Mouse (Mus musculus): ENCODE data around the gene Fastkd5.
"Not testable (repeated sequence)": the region's sequence is repeated elsewhere in the genome, so short reads cannot be mapped to it uniquely, and the experiment has no call there.

The Fastkd5 gene

DNA sequence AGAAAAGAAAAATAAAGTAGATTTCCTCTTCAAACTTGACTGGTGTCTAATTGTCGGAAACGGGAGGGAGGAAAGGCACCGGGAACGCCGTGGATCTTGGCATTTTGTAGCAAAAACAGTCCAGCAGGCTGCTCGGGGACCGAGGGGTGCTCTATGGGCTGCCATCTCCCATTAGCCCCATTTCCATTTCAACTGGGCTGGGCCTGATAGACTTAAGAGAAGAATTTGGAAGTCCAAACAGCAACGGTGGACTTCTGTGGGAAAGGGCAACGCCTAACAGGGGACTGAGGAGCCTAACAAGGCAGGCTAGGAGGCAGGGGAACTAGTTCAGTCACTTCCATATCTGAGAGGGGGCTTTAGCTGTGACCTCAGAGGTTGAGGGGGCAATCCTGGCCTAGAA lies 52.8 kb downstream of the Fastkd5 start:
- DNase-seq (ENCODE audit: low spot score in 2 of 2): no peak

GRCm38 (mm10) chr2:130576564-130576963 lies 53.3 kb downstream of the Fastkd5 start:
- not testable (repeated sequence) for DNase-seq (ENCODE audit: low spot score in 2 of 2)

DNA sequence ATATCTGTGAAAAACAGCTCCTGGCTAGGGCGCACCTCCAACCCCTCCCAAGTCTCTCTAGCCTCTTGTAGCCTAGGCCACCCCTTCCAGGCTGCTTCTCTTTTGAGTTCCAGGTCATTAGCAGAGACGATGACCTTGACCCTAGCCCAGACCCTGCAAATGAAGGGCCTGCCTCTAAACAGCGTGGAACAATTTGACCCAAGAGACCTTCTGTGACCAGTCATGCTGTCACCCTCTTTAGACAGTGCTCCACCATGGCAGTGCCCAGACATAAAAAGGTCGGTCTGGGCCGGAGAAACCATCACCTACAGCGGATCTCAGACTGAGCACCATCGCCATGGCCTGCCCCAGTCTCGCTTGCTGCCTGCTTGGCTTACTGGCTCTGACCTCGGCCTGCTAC lies 54.0 kb downstream of the Fastkd5 start, which contains the start of gene Oxt:
Gene Oxt (plus strand): TSS at position 301 of the 400 bp plus-strand sequence.
- no peak for DNase-seq (ENCODE audit: low spot score in 2 of 2)

GRCm38 (mm10) chr2:130574960-130575359 lies 54.9 kb downstream of the Fastkd5 start:
- DNase-seq (ENCODE audit: low spot score in 2 of 2): no peak

GRCm38 (mm10) chr2:130569926-130570325 lies 59.9 kb downstream of the Fastkd5 start:
- DNase-seq (ENCODE audit: low spot score in 2 of 2): no peak

DNA sequence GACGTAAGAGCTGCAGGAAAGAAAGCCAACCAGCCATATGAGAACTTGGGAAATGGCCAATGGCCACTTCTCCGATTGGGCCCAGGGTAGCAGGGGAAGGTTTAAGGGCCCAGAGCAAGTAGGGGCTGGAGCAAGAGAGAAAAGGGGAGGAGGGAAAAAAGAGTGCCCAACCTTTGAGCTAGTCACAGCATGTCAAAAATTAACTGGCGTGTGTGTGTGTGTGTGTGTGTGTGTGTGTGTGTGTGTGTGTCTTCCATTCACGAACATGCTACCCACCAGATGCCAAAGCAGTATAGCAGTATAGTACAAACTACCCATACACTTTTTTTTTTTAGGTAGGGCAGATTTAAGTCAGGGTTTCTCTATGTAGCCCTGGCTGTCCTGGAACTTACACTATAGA lies 60.9 kb downstream of the Fastkd5 start:
- DNase-seq (ENCODE audit: low spot score in 2 of 2): no peak

DNA sequence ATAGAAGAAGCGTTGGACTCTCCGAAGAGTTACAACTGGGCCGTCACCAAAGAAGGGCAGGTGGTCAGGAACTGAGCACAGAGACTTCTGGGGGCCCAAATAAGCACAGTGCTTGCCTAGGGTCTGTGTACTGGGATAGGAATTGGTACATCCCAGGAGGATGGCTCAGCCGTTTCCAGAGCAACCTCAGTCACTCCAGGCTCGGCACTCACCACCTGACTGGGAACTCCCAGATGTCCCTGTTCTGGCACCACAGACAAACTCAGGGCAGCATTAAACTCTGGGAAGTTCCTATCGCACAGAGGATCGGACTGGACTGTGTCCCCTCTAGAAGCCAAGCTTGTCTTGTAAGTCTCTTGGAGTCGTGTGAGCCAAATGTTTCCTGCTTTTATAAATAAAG lies 64.8 kb downstream of the Fastkd5 start:
- no peak for DNase-seq (ENCODE audit: low spot score in 2 of 2)

DNA sequence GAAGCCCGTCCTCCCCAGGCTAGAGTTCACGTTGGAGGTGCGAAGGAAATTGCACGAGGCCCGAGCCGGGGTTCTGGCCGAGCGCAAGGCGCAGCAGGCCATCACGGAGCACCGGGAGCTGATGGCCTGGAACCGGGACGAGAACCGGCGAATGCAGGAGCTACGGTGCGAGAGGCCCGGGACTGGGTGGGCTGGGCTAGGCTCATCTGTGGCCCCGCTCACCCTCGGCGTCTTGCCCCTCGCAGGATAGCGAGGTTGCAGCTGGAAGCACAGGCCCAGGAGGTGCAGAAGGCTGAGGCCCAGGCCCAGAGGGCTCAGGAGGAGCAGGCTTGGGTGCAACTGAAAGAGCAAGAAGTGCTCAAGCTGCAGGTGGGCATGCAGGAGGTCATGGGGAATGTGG lies 65.8 kb downstream of the Fastkd5 start:
- DNase-seq (ENCODE audit: low spot score in 2 of 2): no peak

All from natural killer cell, adult 2 months (primary cell).